Mouse (Mus musculus): ENCODE measurements at regions not wholly inside any gene's neighbourhood (a gene's known extent, or its start where the extent isn't known, plus 50 kb on each side); places are given as distances from the start of the nearest gene placed in this dataset.
"Not testable (repeated sequence)": the region's sequence is repeated elsewhere in the genome, so short reads cannot be mapped to it uniquely, and the experiment has no call there.

DNA sequence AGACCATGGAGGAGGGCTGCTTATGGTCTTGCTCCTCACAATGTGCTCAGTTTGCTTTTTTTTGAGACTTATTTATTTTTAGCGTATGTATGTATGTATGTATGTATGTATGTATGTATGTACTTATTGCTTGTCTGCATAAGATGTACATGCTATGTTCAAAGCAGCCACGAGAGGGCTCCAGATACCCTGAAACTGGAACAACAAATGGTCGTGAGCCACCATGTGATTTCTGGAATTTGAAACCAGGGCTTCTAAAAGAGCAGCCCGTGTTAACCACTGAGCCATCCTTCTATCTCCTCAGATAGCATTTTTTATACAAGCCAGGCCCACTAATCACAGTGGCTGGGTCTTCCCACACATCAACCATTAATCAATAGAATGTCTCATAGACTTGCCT, 611.2 kb downstream of the 5730507C01Rik start:
- H3K4me3 ChIP-seq (ENCODE audit: insufficient read depth in 1 of 2, low read depth in 1 of 2, low read length in 2 of 2, poor library complexity in 1 of 2, severe bottlenecking in 1 of 2), result no peak overlapping the region
- no peaks in the 10 kb centered on the region for H3K36me3 ChIP-seq (ENCODE audit: control insufficient read depth, insufficient read depth, low read length, poor library complexity, severe bottlenecking)
- H3K27ac ChIP-seq (ENCODE audit: insufficient read depth, low read depth, low read length, poor library complexity, severe bottlenecking), result no peak overlapping the region
- no peak overlapping the region for H3K9ac ChIP-seq (ENCODE audit: insufficient read depth, low read depth, low read length, poor library complexity, severe bottlenecking)
- TF ChIP-seq ZC3H11A (IDR thresholded peaks at IDR 0.05; ENCODE audit: borderline replicate concordance, low read depth, low read length) (0 out of 2 replicates have a peak, but pooled peaks have one; percentile 20), HCFC1 (IDR thresholded peaks at IDR 0.05; ENCODE audit: borderline replicate concordance, insufficient read depth, low read length) (no peak), ZNF384 (IDR thresholded peaks at IDR 0.05; ENCODE audit: low read depth, low read length) (no peak)
- H3K9me3 ChIP-seq (ENCODE audit: control insufficient read depth, insufficient read depth, low read depth, low read length), result no peaks in the 10 kb centered on the region
- peak; percentile 3 for DNase-seq (ENCODE audit: low read depth, low spot score)
- no peaks in the 10 kb centered on the region for H3K4me1 ChIP-seq (ENCODE audit: control insufficient read depth in 2 of 2, insufficient read depth in 2 of 2, low read length in 2 of 2, poor library complexity in 1 of 2)
- in situ Hi-C loops (cut with MboI; ENCODE audit: low sequenced_read_pairs in 2 of 2, unreplicated experiment in 2 of 2), result no loop called here

DNA sequence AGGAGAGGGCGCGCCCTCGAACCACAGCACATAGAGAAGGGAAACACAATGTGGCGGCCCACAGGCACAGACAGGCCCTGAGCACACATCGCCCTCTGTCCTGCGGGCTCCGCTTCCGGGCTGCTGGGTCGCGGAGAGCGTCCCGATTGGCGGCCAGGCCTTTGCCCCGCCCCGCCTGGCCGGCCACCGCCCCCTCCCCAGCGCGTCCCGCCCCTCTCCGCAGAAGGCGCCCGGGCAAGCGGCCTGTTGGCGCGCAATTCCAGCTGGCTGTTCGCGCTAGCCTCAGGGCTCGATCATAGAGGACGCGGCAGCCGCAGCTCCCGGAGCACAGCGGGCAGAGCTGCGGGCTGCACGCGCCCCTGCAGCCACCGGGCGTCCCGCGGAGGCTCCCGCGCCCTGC, 661.3 kb downstream of the 5730507C01Rik start:
- TF ChIP-seq CHD2 (IDR thresholded peaks at IDR 0.05; ENCODE audit: low read depth, low read length) (no peak), HCFC1 (IDR thresholded peaks at IDR 0.05; ENCODE audit: borderline replicate concordance, insufficient read depth, low read length) (no peak), MAFK (IDR thresholded peaks at IDR 0.05; ENCODE audit: insufficient read depth, low read depth, low read length) (no peak), ZNF384 (IDR thresholded peaks at IDR 0.05; ENCODE audit: low read depth, low read length) (no peak), ZC3H11A (IDR thresholded peaks at IDR 0.05; ENCODE audit: borderline replicate concordance, low read depth, low read length) (no peak)
- DNase-seq (ENCODE audit: low read depth, low spot score), result peak; percentile 73
- H3K4me1 ChIP-seq (ENCODE audit: control insufficient read depth in 2 of 2, insufficient read depth in 2 of 2, low read length in 2 of 2, poor library complexity in 1 of 2), result no peaks in the 10 kb centered on the region
- in situ Hi-C loops (cut with MboI; ENCODE audit: low sequenced_read_pairs in 2 of 2, unreplicated experiment in 2 of 2), result loop anchor here (25.0 kb wide), 2 partner anchors 237 to 762 kb away; no protein-coding TSS in a partner anchor
- peak overlapping the region; percentile 89 for H3K27ac ChIP-seq (ENCODE audit: insufficient read depth, low read depth, low read length, poor library complexity, severe bottlenecking)
- peak overlapping the region; percentile 89 for H3K9ac ChIP-seq (ENCODE audit: insufficient read depth, low read depth, low read length, poor library complexity, severe bottlenecking)
- peak overlapping the region; percentile 76 to 82 for H3K4me3 ChIP-seq (ENCODE audit: insufficient read depth in 1 of 2, low read depth in 1 of 2, low read length in 2 of 2, poor library complexity in 1 of 2, severe bottlenecking in 1 of 2)
- H3K9me3 ChIP-seq (ENCODE audit: control insufficient read depth, insufficient read depth, low read depth, low read length), result no peaks in the 10 kb centered on the region
- H3K36me3 ChIP-seq (ENCODE audit: control insufficient read depth, insufficient read depth, low read length, poor library complexity, severe bottlenecking), result no peaks in the 10 kb centered on the region

DNA sequence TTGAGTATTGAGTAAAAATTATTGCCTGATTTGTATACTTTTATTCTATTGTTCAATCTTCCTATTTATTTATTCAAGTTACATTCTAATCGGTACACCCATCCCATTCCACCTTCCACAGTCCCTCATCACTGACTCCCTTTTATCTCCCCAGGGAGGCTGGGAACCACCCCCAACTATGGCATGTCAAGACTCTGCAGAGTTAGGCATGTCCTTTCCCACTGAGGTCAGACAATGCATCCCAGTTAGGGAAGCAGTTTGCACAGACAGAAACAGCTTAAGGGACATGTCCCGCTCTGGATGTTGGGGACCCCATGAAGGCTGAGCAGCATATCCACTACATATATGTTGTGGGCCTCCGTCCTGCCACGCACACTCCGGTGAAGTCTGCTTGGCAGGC, 678.1 kb downstream of the 5730507C01Rik start:
- Histone ChIP-seq H3K27ac (ENCODE audit: insufficient read depth, low read depth, low read length, poor library complexity, severe bottlenecking) (no peak overlapping the region), H3K4me1 (ENCODE audit: control insufficient read depth in 2 of 2, insufficient read depth in 2 of 2, low read length in 2 of 2, poor library complexity in 1 of 2) (no peaks in the 10 kb centered on the region), H3K9me3 (ENCODE audit: control insufficient read depth, insufficient read depth, low read depth, low read length) (no peaks in the 10 kb centered on the region), H3K36me3 (ENCODE audit: control insufficient read depth, insufficient read depth, low read length, poor library complexity, severe bottlenecking) (no peaks in the 10 kb centered on the region), H3K9ac (ENCODE audit: insufficient read depth, low read depth, low read length, poor library complexity, severe bottlenecking) (no peak overlapping the region), H3K4me3 (ENCODE audit: insufficient read depth in 1 of 2, low read depth in 1 of 2, low read length in 2 of 2, poor library complexity in 1 of 2, severe bottlenecking in 1 of 2) (no peak overlapping the region)
- DNase-seq (ENCODE audit: low read depth, low spot score), result no peak
- TF ChIP-seq CHD2 (IDR thresholded peaks at IDR 0.05; ENCODE audit: low read depth, low read length) (no peak), HCFC1 (IDR thresholded peaks at IDR 0.05; ENCODE audit: borderline replicate concordance, insufficient read depth, low read length) (no peak)
- in situ Hi-C loops (cut with MboI; ENCODE audit: low sequenced_read_pairs in 2 of 2, unreplicated experiment in 2 of 2), result loop anchor here (25.0 kb wide), 2 partner anchors 220 to 745 kb away; no protein-coding TSS in a partner anchor

DNA sequence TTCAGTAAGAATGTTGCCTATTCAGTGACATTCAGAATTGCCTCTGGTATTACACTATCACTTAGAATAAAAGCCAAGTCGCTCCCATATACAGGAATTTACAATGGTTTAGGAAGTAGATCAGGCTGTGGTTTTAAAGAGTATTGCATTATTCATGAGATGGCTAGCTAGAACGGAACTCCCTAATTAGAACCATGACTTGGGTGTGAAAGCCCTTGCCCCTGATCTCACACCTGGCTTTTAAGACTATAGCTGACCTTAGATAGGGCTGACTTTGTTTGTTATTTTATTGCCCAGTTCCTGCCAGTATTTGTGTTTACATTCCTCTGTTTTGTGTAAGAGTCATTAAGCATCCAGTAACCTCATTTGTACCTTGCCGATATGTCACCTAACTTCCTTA, 678.7 kb downstream of the 5730507C01Rik start:
- in situ Hi-C loops (cut with MboI; ENCODE audit: low sequenced_read_pairs in 2 of 2, unreplicated experiment in 2 of 2), result loop anchor here (25.0 kb wide), 2 partner anchors 219 to 744 kb away; no protein-coding TSS in a partner anchor
- not testable (repeated sequence) for H3K27ac ChIP-seq (ENCODE audit: insufficient read depth, low read depth, low read length, poor library complexity, severe bottlenecking); H3K9me3 ChIP-seq (ENCODE audit: control insufficient read depth, insufficient read depth, low read depth, low read length); DNase-seq (ENCODE audit: low read depth, low spot score); H3K4me3 ChIP-seq (ENCODE audit: insufficient read depth in 1 of 2, low read depth in 1 of 2, low read length in 2 of 2, poor library complexity in 1 of 2, severe bottlenecking in 1 of 2); H3K36me3 ChIP-seq (ENCODE audit: control insufficient read depth, insufficient read depth, low read length, poor library complexity, severe bottlenecking); H3K4me1 ChIP-seq (ENCODE audit: control insufficient read depth in 2 of 2, insufficient read depth in 2 of 2, low read length in 2 of 2, poor library complexity in 1 of 2); H3K9ac ChIP-seq (ENCODE audit: insufficient read depth, low read depth, low read length, poor library complexity, severe bottlenecking)

DNA sequence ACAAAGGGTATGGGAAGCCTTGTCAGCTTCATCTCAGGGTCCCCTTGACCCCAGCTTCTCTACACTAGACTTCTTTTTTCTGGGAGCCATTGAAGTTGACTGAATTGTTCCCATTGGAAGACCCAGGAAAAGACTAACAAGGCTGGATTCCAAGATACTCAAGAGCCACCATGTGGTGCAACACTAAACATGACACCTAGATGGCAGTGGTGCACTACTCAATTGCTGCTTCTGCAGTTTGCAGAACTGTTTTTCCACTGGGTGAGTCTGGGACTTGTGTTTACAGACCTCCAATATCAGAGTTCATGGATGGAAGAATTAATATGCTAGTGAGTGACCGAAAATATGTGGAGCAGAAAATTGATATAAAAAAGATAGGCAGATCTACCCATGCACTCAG, 709.7 kb downstream of the 5730507C01Rik start:
- H3K36me3 ChIP-seq (ENCODE audit: control insufficient read depth, insufficient read depth, low read length, poor library complexity, severe bottlenecking); H3K4me3 ChIP-seq (ENCODE audit: insufficient read depth in 1 of 2, low read depth in 1 of 2, low read length in 2 of 2, poor library complexity in 1 of 2, severe bottlenecking in 1 of 2); H3K4me1 ChIP-seq (ENCODE audit: control insufficient read depth in 2 of 2, insufficient read depth in 2 of 2, low read length in 2 of 2, poor library complexity in 1 of 2); in situ Hi-C loops (cut with MboI; ENCODE audit: low sequenced_read_pairs in 2 of 2, unreplicated experiment in 2 of 2); H3K9me3 ChIP-seq (ENCODE audit: control insufficient read depth, insufficient read depth, low read depth, low read length); H3K9ac ChIP-seq (ENCODE audit: insufficient read depth, low read depth, low read length, poor library complexity, severe bottlenecking); H3K27ac ChIP-seq (ENCODE audit: insufficient read depth, low read depth, low read length, poor library complexity, severe bottlenecking): not testable (repeated sequence)
- peak; percentile 11 for DNase-seq (ENCODE audit: low read depth, low spot score)

DNA sequence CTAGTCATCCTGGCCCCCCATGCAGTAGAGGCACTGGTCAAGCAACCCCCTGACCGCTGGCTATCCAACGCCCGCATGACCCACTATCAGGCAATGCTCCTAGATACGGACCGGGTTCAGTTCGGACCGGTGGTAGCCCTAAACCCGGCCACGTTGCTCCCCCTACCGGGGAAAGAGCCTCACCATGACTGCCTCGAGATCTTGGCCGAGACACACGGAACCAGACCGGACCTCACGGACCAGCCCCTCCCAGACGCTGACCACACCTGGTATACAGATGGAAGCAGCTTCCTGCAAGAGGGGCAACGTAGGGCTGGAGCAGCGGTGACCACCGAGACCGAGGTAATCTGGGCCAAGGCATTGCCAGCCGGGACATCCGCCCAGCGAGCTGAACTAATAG, 707.6 kb upstream of the Gm21863 start:
- peak overlapping the region; percentile 57 to 61 for H3K4me3 ChIP-seq (ENCODE audit: insufficient read depth in 1 of 2, low read depth in 1 of 2, low read length in 2 of 2, poor library complexity in 1 of 2, severe bottlenecking in 1 of 2)
- in situ Hi-C loops (cut with MboI; ENCODE audit: low sequenced_read_pairs in 2 of 2, unreplicated experiment in 2 of 2); H3K27ac ChIP-seq (ENCODE audit: insufficient read depth, low read depth, low read length, poor library complexity, severe bottlenecking); DNase-seq (ENCODE audit: low read depth, low spot score); H3K4me1 ChIP-seq (ENCODE audit: control insufficient read depth in 2 of 2, insufficient read depth in 2 of 2, low read length in 2 of 2, poor library complexity in 1 of 2); H3K9me3 ChIP-seq (ENCODE audit: control insufficient read depth, insufficient read depth, low read depth, low read length); H3K36me3 ChIP-seq (ENCODE audit: control insufficient read depth, insufficient read depth, low read length, poor library complexity, severe bottlenecking): not testable (repeated sequence)
- 0 out of 2 replicates have a peak overlapping the region, but pooled peaks have one; percentile 23 for H3K9ac ChIP-seq (ENCODE audit: insufficient read depth, low read depth, low read length, poor library complexity, severe bottlenecking)

DNA sequence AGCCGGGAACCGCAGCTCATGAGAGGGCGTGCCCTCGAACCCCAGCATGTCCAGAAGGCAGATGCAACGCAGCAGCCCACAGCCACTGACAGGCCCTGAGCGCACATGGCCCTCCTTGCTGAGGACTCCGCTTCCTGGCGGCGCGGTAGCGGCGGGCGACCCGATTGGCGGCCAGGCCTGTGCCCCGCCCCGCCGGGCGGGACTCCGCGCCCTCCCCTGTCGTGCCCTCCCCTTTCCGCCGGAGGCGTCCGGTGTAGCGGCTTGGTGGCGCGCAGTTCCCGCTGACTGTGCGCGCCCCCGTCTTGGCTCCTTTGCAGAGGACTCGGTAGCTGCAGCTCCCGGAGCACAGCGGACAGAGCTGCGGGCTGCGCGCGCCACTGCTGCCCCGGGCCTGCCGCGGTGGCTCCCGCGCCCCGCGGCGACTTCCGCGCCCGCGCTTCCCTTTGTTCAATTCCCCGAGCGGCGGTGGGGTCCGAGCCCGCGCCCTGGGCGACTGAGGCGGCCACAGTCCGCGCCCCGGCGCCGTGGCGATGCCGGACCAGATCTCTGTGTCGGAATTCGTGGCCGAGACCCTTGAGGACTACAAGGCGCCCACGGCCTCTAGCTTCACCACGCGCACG, 665.9 kb upstream of the Gm21863 start:
- in situ Hi-C loops (cut with MboI; ENCODE audit: low sequenced_read_pairs in 2 of 2, unreplicated experiment in 2 of 2); H3K4me1 ChIP-seq (ENCODE audit: control insufficient read depth in 2 of 2, insufficient read depth in 2 of 2, low read length in 2 of 2, poor library complexity in 1 of 2); H3K9me3 ChIP-seq (ENCODE audit: control insufficient read depth, insufficient read depth, low read depth, low read length); H3K36me3 ChIP-seq (ENCODE audit: control insufficient read depth, insufficient read depth, low read length, poor library complexity, severe bottlenecking); H3K27ac ChIP-seq (ENCODE audit: insufficient read depth, low read depth, low read length, poor library complexity, severe bottlenecking): not testable (repeated sequence)
- H3K9ac ChIP-seq (ENCODE audit: insufficient read depth, low read depth, low read length, poor library complexity, severe bottlenecking), result peak overlapping the region; percentile 71
- H3K4me3 ChIP-seq (ENCODE audit: insufficient read depth in 1 of 2, low read depth in 1 of 2, low read length in 2 of 2, poor library complexity in 1 of 2, severe bottlenecking in 1 of 2), result peak overlapping the region; percentile 61 to 70; a peak in 3 of 4 replicates
- DNase-seq (ENCODE audit: low read depth, low spot score), result peak; percentile 70
